Mouse (Mus musculus): ENCODE measurements at regions not wholly inside any gene's neighbourhood (a gene's known extent, or its start where the extent isn't known, plus 50 kb on each side); places are given as distances from the start of the nearest gene placed in this dataset.

DNA sequence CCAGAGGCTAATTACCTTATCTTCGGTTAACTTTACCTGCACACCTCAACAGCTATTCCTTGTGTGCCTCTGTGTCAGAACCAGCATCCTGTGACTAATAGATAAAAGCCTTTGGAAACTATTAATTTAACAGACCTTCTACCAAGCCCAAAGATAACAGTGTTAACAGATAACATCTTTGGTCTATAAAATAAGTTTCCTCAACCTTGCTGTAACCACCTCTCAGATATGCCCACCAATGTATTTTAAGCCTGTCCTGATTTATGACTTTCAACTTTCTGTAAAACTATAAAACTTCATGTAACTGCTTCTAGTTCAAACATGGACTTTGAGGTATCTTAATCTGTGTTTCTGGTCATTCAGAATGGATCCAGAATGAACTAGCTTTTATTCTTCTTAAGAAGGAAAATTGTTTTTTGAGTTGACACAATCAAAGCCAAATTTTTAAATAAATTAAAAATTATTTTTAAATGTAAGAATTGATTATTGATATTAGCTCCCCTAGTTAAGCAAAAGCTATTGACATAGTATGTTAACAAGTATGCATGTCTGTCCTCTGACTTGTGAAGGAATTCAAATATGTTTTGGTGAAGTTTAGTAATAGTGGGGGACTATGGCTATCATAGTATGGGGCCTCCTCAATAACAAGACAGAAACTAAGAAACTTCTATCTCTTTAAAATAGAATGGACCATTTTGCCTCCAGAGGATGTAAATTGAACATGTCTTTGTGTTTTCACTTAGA, 238.7 kb upstream of the Marcks start:
- no peak for DNase-seq (ENCODE audit: low read depth)

GRCm38 (mm10) chr10:37376172-37376571, 237.5 kb upstream of the Marcks start:
- no peak for DNase-seq (ENCODE audit: low read depth)

- no peak for DNase-seq (ENCODE audit: low read depth)
Observed at GRCm38 (mm10) chr10:37375648-37376047, 236.9 kb upstream of the Marcks start.

DNA sequence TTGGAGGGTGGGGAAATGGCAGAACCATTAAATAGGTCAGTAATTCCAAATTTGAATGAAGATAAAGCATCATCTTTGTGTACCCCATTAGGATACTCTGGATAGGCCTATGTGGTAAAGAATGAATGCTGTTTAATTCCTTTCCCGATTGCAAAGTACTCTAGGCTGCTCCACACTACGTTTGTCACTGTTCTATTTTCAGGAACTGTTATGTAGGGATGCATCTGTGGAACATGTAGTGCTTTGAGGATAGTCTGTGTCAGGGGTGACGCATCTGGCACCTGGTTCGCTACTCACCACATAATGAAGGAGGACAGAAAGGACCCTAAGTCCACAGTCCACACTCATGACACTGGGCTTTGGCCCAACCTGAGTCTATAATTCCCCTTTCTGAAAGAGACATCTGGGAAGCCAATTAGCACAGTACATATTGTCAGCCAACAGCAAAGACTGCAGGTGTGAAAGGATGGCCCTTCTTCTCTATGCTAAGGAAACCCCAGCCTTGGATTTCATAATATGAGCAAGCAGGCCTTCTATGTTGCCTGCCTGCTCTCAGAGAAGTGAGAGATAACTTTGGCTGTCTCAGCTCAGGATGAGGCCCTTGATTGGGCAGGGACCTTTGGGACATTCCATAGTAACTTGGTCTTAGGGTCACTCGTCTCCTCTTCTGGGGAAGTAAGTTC, 230.4 kb upstream of the Marcks start:
- no peak for DNase-seq (ENCODE audit: low read depth)

GRCm38 (mm10) chr10:37367796-37368195, 229.1 kb upstream of the Marcks start:
- no peak for DNase-seq (ENCODE audit: low read depth)

GRCm38 (mm10) chr10:37364506-37364905, 225.8 kb upstream of the Marcks start:
- DNase-seq (ENCODE audit: low read depth), result no peak

DNA sequence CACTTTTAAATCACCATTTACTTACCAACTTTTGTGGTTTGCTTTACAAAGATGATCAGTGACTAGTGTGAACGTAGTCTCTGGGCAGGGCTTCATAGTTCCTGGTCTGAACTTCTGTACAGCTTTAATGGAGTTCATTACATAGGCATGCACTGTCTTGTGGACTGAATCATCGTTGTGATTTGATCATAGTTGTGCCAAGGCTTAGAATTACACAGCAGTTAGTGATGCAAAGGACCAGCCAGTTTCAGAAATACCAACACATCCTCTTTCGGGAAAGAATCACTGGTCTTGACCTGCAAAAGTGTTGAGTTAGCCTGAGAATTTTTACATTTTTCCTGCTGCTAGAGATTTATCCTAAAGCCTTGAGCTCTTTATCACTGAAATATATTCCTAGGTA, 222.3 kb upstream of the Marcks start:
- no peak for DNase-seq (ENCODE audit: low read depth)

GRCm38 (mm10) chr10:37358900-37359299, 220.2 kb upstream of the Marcks start:
- no peak for DNase-seq (ENCODE audit: low read depth)

- no peak for DNase-seq (ENCODE audit: low read depth)
Observed at GRCm38 (mm10) chr10:37358334-37358733, 219.6 kb upstream of the Marcks start.

DNA sequence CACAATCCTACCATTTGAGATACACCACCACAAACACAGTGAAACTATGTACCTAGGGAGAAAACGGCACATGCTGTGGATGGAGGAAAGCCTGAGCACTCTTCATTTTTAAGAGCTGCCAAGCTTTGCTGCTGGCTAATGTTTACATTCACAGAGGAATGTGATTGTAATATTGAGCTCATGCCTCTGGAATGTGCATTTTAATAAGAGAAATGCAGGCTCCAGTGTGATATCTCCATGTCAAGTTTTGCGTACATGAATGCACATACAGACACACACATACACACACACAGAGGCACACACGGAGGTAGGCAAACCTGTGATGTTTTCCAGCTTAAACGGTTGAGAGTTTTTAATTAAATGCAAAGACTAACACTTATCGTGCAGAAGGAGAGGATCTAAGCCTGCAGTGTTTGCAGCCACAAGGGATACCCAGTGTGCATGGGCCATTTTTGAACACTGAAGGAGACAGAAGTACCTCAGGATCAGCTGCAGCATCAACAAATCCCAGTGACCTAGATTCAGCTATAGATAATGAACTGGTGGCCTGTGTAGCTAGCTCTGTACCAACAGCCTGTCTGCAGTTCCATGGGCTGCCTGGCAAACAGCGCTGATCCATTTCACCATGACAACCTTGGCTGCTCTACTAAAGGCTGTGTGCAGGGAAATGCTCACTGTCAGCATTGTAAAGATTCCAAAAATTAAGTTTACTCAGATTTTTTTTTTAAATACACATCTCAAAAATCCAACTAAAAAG, 218.8 kb upstream of the Marcks start:
- DNase-seq (ENCODE audit: low read depth), result no peak

- no peak for DNase-seq (ENCODE audit: low read depth)
Observed at GRCm38 (mm10) chr10:37349261-37349660, 210.5 kb upstream of the Marcks start.

GRCm38 (mm10) chr10:37348416-37348815, 209.7 kb upstream of the Marcks start:
- no peak for DNase-seq (ENCODE audit: low read depth)

DNA sequence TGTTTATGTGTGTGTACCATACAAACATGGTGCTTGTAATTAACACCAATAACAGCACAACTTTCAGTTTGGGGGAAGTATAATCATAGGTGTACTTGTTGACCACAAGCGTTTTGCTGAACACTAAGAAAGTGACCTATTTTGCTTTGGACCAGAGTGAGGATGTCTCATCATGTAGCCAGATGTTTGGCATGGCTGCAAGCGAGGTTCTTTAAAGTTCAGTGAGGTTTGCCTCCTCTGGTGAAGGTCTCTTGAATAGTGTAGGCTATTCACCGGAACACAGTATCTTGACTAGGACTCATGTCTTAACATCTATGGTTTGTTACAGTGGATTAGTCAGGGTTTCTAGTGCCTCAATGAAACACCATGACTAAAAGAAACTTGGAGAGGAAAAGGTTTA, 208.9 kb upstream of the Marcks start:
- no peak for DNase-seq (ENCODE audit: low read depth)

DNA sequence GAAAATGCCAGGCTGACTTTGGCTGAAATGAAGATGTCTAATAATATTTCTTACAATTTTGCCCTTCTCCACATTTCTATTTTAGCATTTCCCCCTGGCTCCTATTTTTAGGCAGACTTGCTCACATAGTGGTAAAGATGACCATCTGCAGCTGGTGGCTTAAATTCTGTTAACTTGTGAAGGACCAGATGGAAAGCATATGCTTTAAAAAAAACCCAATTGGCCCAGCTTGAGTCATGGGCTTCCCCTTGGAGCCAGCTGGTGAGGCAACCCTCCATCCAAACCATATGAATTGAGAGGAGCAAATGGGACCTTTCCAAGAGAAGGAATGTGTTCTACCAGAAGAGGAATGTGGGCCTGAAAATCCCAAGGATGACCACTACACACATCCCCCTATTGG, 204.0 kb upstream of the Marcks start:
- no peak for DNase-seq (ENCODE audit: low read depth)

DNA sequence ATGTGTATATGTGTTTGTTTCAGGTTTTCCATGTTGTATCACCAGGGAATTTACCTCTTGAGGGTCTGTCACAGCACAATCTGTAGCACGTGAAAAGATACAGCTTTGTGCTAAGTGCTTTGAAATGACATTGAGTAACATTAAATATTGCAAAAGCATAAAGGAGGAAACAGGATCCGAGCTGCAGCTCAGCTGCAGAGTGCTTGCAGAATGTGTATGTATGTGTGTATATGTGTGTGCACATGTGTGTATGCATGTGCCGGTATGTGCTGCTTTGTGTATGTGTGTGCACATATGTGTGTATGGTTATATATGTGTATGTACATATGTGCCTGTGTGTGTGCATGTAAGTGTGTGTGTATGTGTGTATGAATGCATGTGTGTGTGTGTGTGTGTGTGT, 200.9 kb upstream of the Marcks start:
- no peak for DNase-seq (ENCODE audit: low read depth)

GRCm38 (mm10) chr10:37338073-37338912, 199.6 kb upstream of the Marcks start:
- no peak for DNase-seq (ENCODE audit: low read depth)

DNA sequence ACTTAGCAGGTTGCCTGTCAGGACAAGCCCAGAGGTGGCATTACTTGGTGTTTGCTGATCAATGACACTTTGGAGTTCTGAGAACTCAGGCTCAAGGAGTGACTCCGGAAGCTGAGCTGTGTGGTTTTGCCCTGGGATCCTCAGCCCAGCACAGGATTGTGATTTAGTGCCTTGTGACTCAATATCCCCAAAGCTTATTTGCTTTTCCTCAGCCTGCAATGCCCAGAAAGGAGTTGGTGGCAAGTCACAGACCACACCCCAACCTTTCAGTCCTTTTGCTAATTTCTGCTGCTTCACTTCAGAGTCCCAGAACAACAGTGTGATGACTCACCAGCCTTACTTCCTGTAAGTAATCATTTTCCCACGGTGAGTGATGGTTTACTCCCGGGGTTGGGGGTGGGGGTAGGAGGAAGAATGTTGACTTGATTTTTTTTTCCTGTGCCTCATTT, 198.5 kb upstream of the Marcks start:
- DNase-seq (ENCODE audit: low read depth), result peak; percentile 61

DNA sequence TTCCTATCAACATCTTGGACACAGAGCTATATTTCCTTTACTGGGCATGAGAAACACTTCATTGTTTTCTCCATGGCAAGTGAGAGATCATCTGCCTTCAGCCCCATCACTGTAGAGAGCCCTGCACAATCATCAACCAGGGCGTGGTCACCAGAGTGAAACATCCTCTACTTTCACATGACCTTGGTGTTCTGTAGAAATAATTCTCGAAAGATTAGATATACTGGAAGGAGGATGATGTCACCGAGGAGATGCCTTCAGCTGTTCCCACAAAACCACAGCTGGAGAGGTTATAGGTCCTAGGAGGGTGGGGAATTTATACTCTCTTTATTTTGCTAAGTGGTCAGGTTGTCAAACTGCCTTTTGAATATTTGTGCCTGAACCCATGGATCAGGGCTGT, 196.4 kb upstream of the Marcks start:
- DNase-seq (ENCODE audit: low read depth), result peak; percentile 0

- DNase-seq (ENCODE audit: low read depth), result no peak
Observed at GRCm38 (mm10) chr10:37326168-37326534, 187.4 kb upstream of the Marcks start.

- no peak for DNase-seq (ENCODE audit: low read depth)
Observed at GRCm38 (mm10) chr10:37325514-37326167, 186.9 kb upstream of the Marcks start.

- no peak for DNase-seq (ENCODE audit: low read depth)
Observed at GRCm38 (mm10) chr10:37323689-37324088, 185.0 kb upstream of the Marcks start.

DNA sequence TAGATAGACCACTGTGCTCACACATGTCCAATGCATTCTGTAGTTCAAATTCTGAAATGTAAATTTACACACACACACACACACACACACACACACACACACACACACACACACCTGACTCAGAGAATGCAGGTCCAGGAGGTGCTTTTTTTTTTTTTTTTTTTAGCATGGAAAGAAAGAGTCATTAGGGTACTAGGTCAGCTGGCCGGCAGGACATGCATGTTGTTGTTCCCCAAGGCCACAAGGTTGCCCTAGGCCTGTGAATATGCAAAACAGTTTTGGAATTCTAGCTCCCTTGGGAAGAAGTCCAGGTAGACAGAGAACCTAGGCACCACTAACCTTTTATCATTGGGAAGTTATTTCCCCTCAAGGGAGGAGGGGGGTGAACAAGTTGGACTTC, 184.1 kb upstream of the Marcks start:
- DNase-seq (ENCODE audit: low read depth), result no peak
